Comparison of ENCODE assay signal across 12 mouse cellular contexts in the genomic region with DNA sequence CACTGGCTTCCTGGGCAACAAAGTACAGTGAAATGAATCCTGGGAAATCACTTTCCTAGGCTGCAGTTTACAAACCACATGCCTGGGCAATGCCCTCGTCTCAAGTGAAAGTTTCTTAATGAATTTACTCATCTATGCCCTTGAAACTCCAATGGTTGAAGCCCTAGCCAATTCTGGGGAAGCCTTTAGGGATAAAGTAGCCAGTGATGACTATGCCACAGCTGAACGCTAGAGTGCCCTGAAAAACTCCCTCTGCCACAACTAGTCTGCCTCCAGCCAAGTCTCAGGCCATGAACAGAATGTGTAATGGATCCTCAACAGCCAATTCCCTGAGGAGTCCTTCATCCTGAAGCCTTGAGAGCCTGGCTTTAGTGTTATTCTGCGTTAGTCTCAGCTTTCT. TPM values are rescaled to one million over a fixed set of nuclear protein-coding genes. Genes with fewer than 3 reads are reported as not detected.
DNase-seq lines count a peak whose midpoint lies in the region; ATAC-seq lines count a peak whose summit lies in the region.
"Had no signal": no experiment of that assay in that cellular context is flagged by ENCODE, and none has a peak within 500 bp of the region (broad histone marks: within the 10 kb centered on the region; RNA-seq: fewer than 3 reads in every experiment).

No protein-coding gene starts in this region.

- ATAC-seq in hindbrain, embryonic 14.5 days (ENCODE audit: low FRiP score) = no peak
- no peak for ATAC-seq in liver, embryonic 13.5 days (ENCODE audit: low read depth)
- ATAC-seq in forebrain, embryonic 15.5 days (replicated peaks) = no peak
- ATAC-seq: hindbrain, embryonic 16.5 days; midbrain, embryonic 13.5 days had no signal

- H3K4me3 ChIP-seq in hindbrain, embryonic 10.5 days = no peak overlapping the region
- no peak overlapping the region for H3K4me3 ChIP-seq in hindbrain, embryonic 14.5 days (replicated peaks; ENCODE audit: low read length)
- H3K4me3 ChIP-seq in liver, embryonic 13.5 days (replicated peaks) = no peak overlapping the region
- no peak overlapping the region for H3K4me3 ChIP-seq in forebrain, embryonic 15.5 days
- H3K4me3 ChIP-seq: midbrain, embryonic 13.5 days had no signal

- WGBS in hindbrain, embryonic 10.5 days = 67% methylated on average over 3 of the region's 3 CpGs
- 76% methylated on average over 3 of the region's 3 CpGs for WGBS in hindbrain, embryonic 14.5 days
- 55% methylated on average over 3 of the region's 3 CpGs for WGBS in liver, embryonic 13.5 days (ENCODE audit: insufficient replicate concordance)
- 72% methylated on average over 3 of the region's 3 CpGs for WGBS in forebrain, embryonic 15.5 days

- no peak for DNase-seq in hindbrain, embryonic 10.5 days (ENCODE audit: low spot score)
- no peak for DNase-seq in hindbrain, embryonic 14.5 days (ENCODE audit: low spot score)
- DNase-seq in 416B (ENCODE audit: low read depth) = peak; percentile 65
- peak; percentile 53 for DNase-seq in adrenal gland, postnatal 10 days
- no peak for DNase-seq in liver, embryonic 13.5 days
- DNase-seq in right cerebral cortex, adult 2 months (ENCODE audit: low spot score in 2 of 2) = no peak
- no peak for DNase-seq in ovary, postnatal 36 days (ENCODE audit: low spot score)
- DNase-seq: cerebellum, adult 18-20 months; right cerebral cortex, postnatal 4 days had no signal

- H3K4me2 ChIP-seq in hindbrain, embryonic 14.5 days (replicated peaks) = no peak overlapping the region
- H3K4me2 ChIP-seq in liver, embryonic 13.5 days = peak overlapping the region; percentile 25; the same call in 1 of the 2 replicates
- H3K4me2 ChIP-seq in forebrain, embryonic 15.5 days (replicated peaks) = no peak overlapping the region
- H3K4me2 ChIP-seq: midbrain, embryonic 13.5 days had no signal

- H3K9me3 ChIP-seq in hindbrain, embryonic 10.5 days = no peaks in the 10 kb centered on the region
- no peaks in the 10 kb centered on the region for H3K9me3 ChIP-seq in hindbrain, embryonic 14.5 days (ENCODE audit: control insufficient read depth, low read length)
- H3K9me3 ChIP-seq in liver, embryonic 13.5 days (replicated peaks) = no peaks in the 10 kb centered on the region
- no peaks in the 10 kb centered on the region for H3K9me3 ChIP-seq in forebrain, embryonic 15.5 days
- H3K9me3 ChIP-seq: midbrain, embryonic 13.5 days had no signal

- H3K4me1 ChIP-seq in hindbrain, embryonic 10.5 days (replicated peaks) = peaks cover 23% of the 10 kb centered on the region
- peaks cover 12% of the 10 kb centered on the region for H3K4me1 ChIP-seq in hindbrain, embryonic 14.5 days (replicated peaks; ENCODE audit: control insufficient read depth, insufficient read depth, low read length)
- H3K4me1 ChIP-seq in liver, embryonic 13.5 days (replicated peaks) = peaks cover 40% of the 10 kb centered on the region
- peaks cover 17% of the 10 kb centered on the region for H3K4me1 ChIP-seq in forebrain, embryonic 15.5 days

- no peak overlapping the region for H3K9ac ChIP-seq in hindbrain, embryonic 14.5 days
- no peak overlapping the region for H3K9ac ChIP-seq in liver, embryonic 13.5 days
- no peak overlapping the region for H3K9ac ChIP-seq in forebrain, embryonic 15.5 days (replicated peaks)
- H3K9ac ChIP-seq: midbrain, embryonic 13.5 days had no signal

- H3K27me3 ChIP-seq in hindbrain, embryonic 10.5 days (ENCODE audit: insufficient read depth, poor library complexity, severe bottlenecking) = no peaks in the 10 kb centered on the region
- H3K27me3 ChIP-seq in hindbrain, embryonic 14.5 days (ENCODE audit: control insufficient read depth, insufficient read depth, low read length) = no peaks in the 10 kb centered on the region
- H3K27me3 ChIP-seq in liver, embryonic 13.5 days = no peaks in the 10 kb centered on the region
- H3K27me3 ChIP-seq in forebrain, embryonic 15.5 days = no peaks in the 10 kb centered on the region
- H3K27me3 ChIP-seq: midbrain, embryonic 13.5 days had no signal

- H3K27ac ChIP-seq in hindbrain, embryonic 10.5 days = 0 out of 2 replicates have a peak overlapping the region, but pooled peaks have one; percentile 29
- no peak overlapping the region for H3K27ac ChIP-seq in hindbrain, embryonic 14.5 days
- no peak overlapping the region for H3K27ac ChIP-seq in liver, embryonic 13.5 days
- no peak overlapping the region for H3K27ac ChIP-seq in forebrain, embryonic 15.5 days (replicated peaks)
- H3K27ac ChIP-seq: midbrain, embryonic 13.5 days had no signal

- H3K36me3 ChIP-seq in hindbrain, embryonic 10.5 days = no peaks in the 10 kb centered on the region
- H3K36me3 ChIP-seq in hindbrain, embryonic 14.5 days (replicated peaks; ENCODE audit: control insufficient read depth, insufficient read depth) = no peaks in the 10 kb centered on the region
- no peaks in the 10 kb centered on the region for H3K36me3 ChIP-seq in liver, embryonic 13.5 days
- H3K36me3 ChIP-seq in forebrain, embryonic 15.5 days = no peaks in the 10 kb centered on the region
- H3K36me3 ChIP-seq: midbrain, embryonic 13.5 days had no signal

RNA-seq across cellular contexts. Expression of gene Acap2, which starts 8.5 kb away (rescaled TPM):
- 16.8 and 20.1 TPM in 2 replicates for polyA plus RNA-seq in hindbrain, embryonic 10.5 days (2016; fragmentation: Nextera tagmentation; extraction: Ambion mirVana)
- polyA plus RNA-seq in hindbrain, embryonic 14.5 days (2014; fragmentation: Nextera tagmentation; extraction: Ambion mirVana) = 15.8 TPM in 2 replicates
- 10 to 100 TPM; 39.0 to 39.1 TPM for total RNA-seq in adrenal gland, postnatal 10 days (2021)
- polyA plus RNA-seq in liver, embryonic 13.5 days (2015; fragmentation: Nextera tagmentation; extraction: Ambion mirVana) = 5.8 and 6.7 TPM in 2 replicates
- polyA plus RNA-seq in forebrain, embryonic 15.5 days (2015; fragmentation: Nextera tagmentation; extraction: Ambion mirVana) = 14.0 and 14.3 TPM in 2 replicates

Comparison
In these comparisons a context has a peak if more than half of its experiments do, and no peak if none do; other contexts are left out.
1. DNase-seq: peak in 416B (single experiment) and adrenal gland, postnatal 10 days (single experiment); none in hindbrain, embryonic 10.5 days (single experiment), hindbrain, embryonic 14.5 days (single experiment), liver, embryonic 13.5 days (single experiment), right cerebral cortex, adult 2 months (0 of 2) and ovary, postnatal 36 days (single experiment).